Mouse (Mus musculus) forebrain, embryonic 11.5 days (tissue): ENCODE data around the gene Eloa. TPM values are rescaled to one million over a fixed set of nuclear protein-coding genes. Genes with fewer than 3 reads are reported as not detected.
A peak's percentile ranks its signal among the peaks of the same experiment; 100 is the strongest.

Experiments
- ATAC-seq: fragments of 200-750 bp; cut with Nextera tagmentation; replicated peaks from 2 replicates; pipeline ENCODE4 v1.8.0; 2017; ENCODE audit warnings: moderate TSS enrichment; ENCODE audit not compliant: low FRiP score
- DNase-seq: peaks from one replicate; pipeline ENCODE4 v3.0.0-alpha.2; 2017; ENCODE audit warnings: low spot score
- H3K27ac ChIP-seq: fragments of 300-500 bp; sonication (generic); 2 replicates; pipeline ENCODE4 v1.5.1; 2014; ENCODE audit warnings: low read depth, low read length
- H3K27me3 ChIP-seq: fragments of 300-500 bp; sonication (generic); 2 replicates; pipeline ENCODE4 v1.6.1; 2014; ENCODE audit warnings: mild to moderate bottlenecking, low read length, mixed read lengths; ENCODE audit not compliant: control insufficient read depth, insufficient read depth
- H3K36me3 ChIP-seq: fragments of 300-500 bp; sonication (generic); 2 replicates; pipeline ENCODE4 v1.6.1; 2014; ENCODE audit warnings: mild to moderate bottlenecking, low read length, moderate library complexity, mixed read lengths; ENCODE audit not compliant: control insufficient read depth, insufficient read depth
- H3K4me1 ChIP-seq: fragments of 300-500 bp; sonication (generic); replicated peaks from 2 replicates; pipeline ENCODE4 v1.6.1; 2014; ENCODE audit warnings: low read length, mixed read lengths; ENCODE audit not compliant: control insufficient read depth, insufficient read depth
- H3K4me2 ChIP-seq: fragments of 300-500 bp; sonication (generic); 2 replicates; pipeline ENCODE4 v1.6.1; 2014; ENCODE audit warnings: low read depth, mild to moderate bottlenecking, low read length, moderate library complexity, mixed read lengths; ENCODE audit not compliant: severe bottlenecking
- H3K4me3 ChIP-seq: fragments of 300-500 bp; sonication (generic); 2 replicates; pipeline ENCODE4 v1.5.1; 2014; ENCODE audit warnings: low read depth, low read length
- H3K9ac ChIP-seq: fragments of 300-500 bp; sonication (generic); 2 replicates; pipeline ENCODE4 v1.6.1; 2014; ENCODE audit warnings: low read length
- H3K9me3 ChIP-seq: fragments of 300-500 bp; sonication (generic); 2 replicates; pipeline ENCODE4 v1.6.1; 2016; ENCODE audit warnings: low read length, mixed read lengths; ENCODE audit not compliant: control insufficient read depth
- WGBS: fragments of 180-500 bp; shearing (Covaris S2); extraction: QIAGEN DNeasy Blood & Tissue Kit; methylation state at CpG from one replicate; pipeline ENCODE4 v1.1.7; 2014; 5-methylcytosine and 5-hydroxymethylcytosine counted together
- polyA plus RNA-seq: library from polyadenylated mRNA; unstranded; fragments of >200 nt; fragmentation: Nextera tagmentation; extraction: Ambion mirVana; gene quantifications from 2 replicates; pipeline ENCODE4 v1.2.1, GENCODE M21; 2014

Gene Eloa
- polyA plus RNA-seq, 1 experiment from 2014 or later = 41.0 TPM

DNA sequence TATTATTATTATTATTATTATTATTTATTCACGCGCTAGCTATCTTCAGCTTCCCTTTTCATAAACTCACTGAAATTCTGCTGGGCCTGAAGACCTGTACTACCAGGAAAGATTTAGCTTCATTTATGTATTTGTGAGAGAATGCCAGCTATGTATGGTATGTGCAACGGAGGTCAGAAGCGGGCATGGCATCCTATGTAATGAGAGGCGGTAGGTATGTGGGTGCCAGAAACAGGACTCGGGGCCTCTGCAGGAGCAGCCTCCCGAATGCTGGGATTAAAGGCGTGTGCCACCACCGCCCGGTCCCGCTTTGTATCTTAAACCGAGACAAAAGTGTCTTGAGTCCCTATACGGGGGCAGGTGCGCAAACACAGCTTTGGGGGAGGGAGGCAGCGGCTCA is 58.6 kb downstream of the Eloa start:
- no peaks in the 10 kb centered on the region for H3K27me3 ChIP-seq
- peak overlapping the region; percentile 72 for H3K4me3 ChIP-seq
- peak overlapping the region; percentile 50; the same call in 1 of the 2 replicates for H3K27ac ChIP-seq
- peak overlapping the region; percentile 81 for H3K4me2 ChIP-seq
- peak overlapping the region; percentile 75 for H3K9ac ChIP-seq
- H3K4me1 ChIP-seq = peaks cover 6% of the 10 kb centered on the region
- H3K9me3 ChIP-seq = no peaks in the 10 kb centered on the region
- H3K36me3 ChIP-seq = peaks cover 5% of the 10 kb centered on the region; the same call in 1 of the 2 replicates
- ATAC-seq (peak; percentile 11; the same call in 1 of the 2 replicates), DNase-seq (no peak)
- WGBS = 7% methylated on average over 15 of the region's 15 CpGs

DNA sequence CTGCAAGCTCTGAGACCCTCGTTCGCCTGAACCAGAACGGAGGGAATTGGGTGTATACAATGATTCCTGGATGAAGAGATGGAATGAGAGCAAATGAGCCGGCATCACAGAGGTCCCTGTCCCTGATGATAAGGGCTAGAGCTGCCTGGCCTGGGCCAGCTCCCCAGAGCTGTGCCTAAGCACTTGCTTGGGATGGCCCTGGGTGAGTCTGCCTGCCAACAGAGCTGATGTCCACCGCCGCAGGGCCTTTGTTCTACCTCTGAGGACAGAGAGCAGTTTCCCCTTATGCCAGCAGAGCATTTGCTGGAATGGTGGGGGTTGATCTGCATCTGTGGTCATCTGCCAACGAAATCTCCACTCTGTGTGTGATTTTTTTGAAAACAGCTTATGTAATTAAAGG is 59.4 kb downstream of the Eloa start:
- no peak for DNase-seq
- no peaks in the 10 kb centered on the region for H3K27me3 ChIP-seq
- H3K4me1 ChIP-seq = peaks cover 6% of the 10 kb centered on the region
- no peak overlapping the region for H3K4me2 ChIP-seq
- H3K9ac ChIP-seq = no peak overlapping the region
- no peak overlapping the region for H3K27ac ChIP-seq
- H3K9me3 ChIP-seq = no peaks in the 10 kb centered on the region
- no peaks in the 10 kb centered on the region; the same call in 1 of the 2 replicates for H3K36me3 ChIP-seq
- ATAC-seq = no peak
- H3K4me3 ChIP-seq = no peak overlapping the region
- WGBS = 85% methylated on average over 7 of the region's 7 CpGs

GRCm38 (mm10) chr4:135961709-135962108 is 59.9 kb downstream of the Eloa start:
- Histone ChIP-seq H3K27ac (no peak overlapping the region), H3K4me2 (no peak overlapping the region), H3K4me1 (peaks cover 6% of the 10 kb centered on the region), H3K36me3 (no peaks in the 10 kb centered on the region), H3K27me3 (no peaks in the 10 kb centered on the region), H3K4me3 (no peak overlapping the region), H3K9ac (no peak overlapping the region), H3K9me3 (no peaks in the 10 kb centered on the region)
- 87% methylated on average over 5 of the region's 5 CpGs for WGBS
- no peak for ATAC-seq
- no peak for DNase-seq

- no peaks in the 10 kb centered on the region for H3K36me3 ChIP-seq
- no peak overlapping the region for H3K4me2 ChIP-seq
- H3K9me3 ChIP-seq = no peaks in the 10 kb centered on the region
- peak; percentile 90 for DNase-seq
- H3K27me3 ChIP-seq = no peaks in the 10 kb centered on the region
- peak; percentile 22; the same call in 1 of the 2 replicates for ATAC-seq
- H3K27ac ChIP-seq = no peak overlapping the region
- H3K4me3 ChIP-seq = no peak overlapping the region
- WGBS = 24% methylated on average over 5 of the region's 5 CpGs
- H3K4me1 ChIP-seq = peaks cover 6% of the 10 kb centered on the region
- H3K9ac ChIP-seq = no peak overlapping the region
These were observed 60.8 kb downstream of the Eloa start for GRCm38 (mm10) chr4:135960717-135961116.

- 65% methylated on average over 8 of the region's 8 CpGs for WGBS
- H3K4me1 ChIP-seq = no peaks in the 10 kb centered on the region
These were observed 63.2 kb downstream of the Eloa start for GRCm38 (mm10) chr4:135958354-135958753.

GRCm38 (mm10) chr4:135955886-135956285 is 65.7 kb downstream of the Eloa start:
- whole genome bisulfite sequencing = 85% methylated on average over 9 of the region's 9 CpGs
- ATAC-seq = no peak

More at GRCm38 (mm10) chr4:135958354-135958753, 63.2 kb downstream of the Eloa start:
- H3K27ac ChIP-seq = no peak overlapping the region
- DNase-seq = no peak
- H3K9me3 ChIP-seq = no peaks in the 10 kb centered on the region
- H3K9ac ChIP-seq = no peak overlapping the region
- H3K36me3 ChIP-seq = no peaks in the 10 kb centered on the region
- no peaks in the 10 kb centered on the region for H3K27me3 ChIP-seq
- ATAC-seq = no peak
- no peak overlapping the region for H3K4me3 ChIP-seq
- no peak overlapping the region for H3K4me2 ChIP-seq

DNA sequence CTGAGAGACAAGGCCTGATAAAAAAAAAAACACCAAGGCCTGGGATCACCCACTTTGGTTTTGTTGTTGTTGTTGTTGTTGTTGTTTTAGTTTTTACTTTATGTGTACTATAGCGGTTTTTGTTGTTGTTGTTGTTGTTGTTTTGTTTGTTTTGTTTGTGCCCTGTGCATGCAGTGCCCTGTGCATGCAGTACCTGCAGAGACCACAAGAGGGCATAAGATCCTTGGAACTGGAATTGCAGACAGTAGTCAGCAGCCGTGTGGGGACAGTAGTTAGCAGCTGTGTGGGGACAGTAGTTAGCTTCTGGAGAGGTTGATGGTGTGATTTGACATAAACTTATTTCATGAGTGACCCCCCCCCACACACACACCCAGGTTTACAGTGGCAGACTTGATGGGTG is 67.3 kb downstream of the Eloa start:
- no peaks in the 10 kb centered on the region for H3K4me1 ChIP-seq
- DNase-seq = peak; percentile 87
- ATAC-seq = no peak
- no peaks in the 10 kb centered on the region for H3K9me3 ChIP-seq
- H3K27me3 ChIP-seq = no peaks in the 10 kb centered on the region
- H3K9ac ChIP-seq = no peak overlapping the region
- H3K27ac ChIP-seq = no peak overlapping the region
- H3K4me2 ChIP-seq = no peak overlapping the region
- H3K4me3 ChIP-seq = no peak overlapping the region
- 17% methylated on average over 2 of the region's 2 CpGs for WGBS
- H3K36me3 ChIP-seq = no peaks in the 10 kb centered on the region; the same call in 1 of the 2 replicates

More at GRCm38 (mm10) chr4:135955886-135956285, 65.7 kb downstream of the Eloa start:
- Histone ChIP-seq H3K4me3 (no peak overlapping the region), H3K27me3 (no peaks in the 10 kb centered on the region), H3K9me3 (no peaks in the 10 kb centered on the region), H3K4me2 (no peak overlapping the region), H3K27ac (no peak overlapping the region), H3K4me1 (no peaks in the 10 kb centered on the region), H3K9ac (no peak overlapping the region), H3K36me3 (no peaks in the 10 kb centered on the region; the same call in 1 of the 2 replicates)
- DNase-seq = no peak

Other genes with a start within 250 kb of the Eloa start
- gene Srsf10, start 166.0 kb downstream of the Eloa start, polyA plus RNA-seq = 392 and 452 TPM in 2 replicates
- gene Pnrc2, start 147.9 kb downstream of the Eloa start, polyA plus RNA-seq = 220 and 234 TPM in 2 replicates
- 0.13 and 0.17 TPM in 2 replicates for gene Cnr2, start 126.4 kb downstream of the Eloa start, polyA plus RNA-seq
- gene Fuca1, start 101.0 kb downstream of the Eloa start, polyA plus RNA-seq = 42.3 and 49.2 TPM in 2 replicates
- 55.9 and 59.9 TPM in 2 replicates for gene Hmgcl, start 75.3 kb downstream of the Eloa start, polyA plus RNA-seq
- gene Gale, start 58.0 kb downstream of the Eloa start, polyA plus RNA-seq = 29.9 and 32.5 TPM in 2 replicates
- 169 and 178 TPM in 2 replicates for gene Lypla2, start 49.1 kb downstream of the Eloa start, polyA plus RNA-seq
- gene Pithd1, start 34.5 kb downstream of the Eloa start, polyA plus RNA-seq = 64.9 and 67.6 TPM in 2 replicates
- gene Rpl11, start 31.7 kb upstream of the Eloa start, polyA plus RNA-seq = 388 and 392 TPM in 2 replicates
- 351 and 380 TPM in 2 replicates for gene Id3, start 121.7 kb upstream of the Eloa start, polyA plus RNA-seq
- 9.4 and 10.2 TPM in 2 replicates for gene E2f2, start 150.6 kb upstream of the Eloa start, polyA plus RNA-seq
- 4.1 and 4.3 TPM in 2 replicates for gene Asap3, start 184.6 kb upstream of the Eloa start, polyA plus RNA-seq
- 1.1 and 1.6 TPM in 2 replicates for gene Tcea3, start 226.0 kb upstream of the Eloa start, polyA plus RNA-seq